Mouse (Mus musculus) embryonic stem cell, embryonic (primary cell): ENCODE measurements around the gene Inpp5b.

Experiments
- CTCF ChIA-PET, 4 experiments: fragments of 300-600 bp in 2 of 4; fragments of 350-600 bp in 2 of 4; sonication (Branson Sonifier 250); formaldehyde crosslinking; loops; one replicate each; lab custom pipeline; 2022; ENCODE audit warnings: inconsistent platforms in 2 of 4; lab: Charles Lee
- POLR2A ChIA-PET, 4 experiments: fragments of 300-600 bp in 2 of 4; fragments of 350-600 bp in 2 of 4; sonication (Branson Sonifier 250); formaldehyde crosslinking; loops; one replicate each; lab custom pipeline; 2022; ENCODE audit warnings: antibody characterized with exemption in 4 of 4, inconsistent platforms in 1 of 4; lab: Charles Lee

The Inpp5b gene

DNA sequence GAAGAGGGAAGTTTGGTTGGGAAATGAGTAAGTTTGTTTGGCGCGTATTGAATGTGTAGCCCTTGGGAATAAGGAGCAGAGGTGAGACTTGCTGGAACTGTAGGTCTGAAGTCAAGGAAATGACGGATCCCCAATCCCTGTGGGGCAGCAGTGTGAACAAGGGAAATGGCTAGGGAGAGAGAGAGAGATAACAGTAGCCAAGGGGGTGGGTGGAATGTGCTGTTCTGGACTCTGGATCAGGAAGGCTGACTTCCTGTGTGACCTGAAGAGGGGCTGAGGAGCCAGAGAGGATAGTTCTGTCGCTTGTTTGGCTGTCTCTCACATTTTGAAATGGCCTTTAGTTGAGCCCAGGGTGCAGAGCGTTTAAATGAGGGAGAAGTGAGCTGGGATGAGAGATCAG is 66.9 kb downstream of the Inpp5b start:
- POLR2A ChIA-PET: interaction anchor here in 3 of 4 experiments (0.5 to 1.6 kb wide), 6 partner anchors 13 to 62 kb away, joined by 3 to 5 read pairs (median 3); no protein-coding TSS in a partner anchor
- CTCF ChIA-PET: interaction anchor here in 2 of 4 experiments (0.6 to 1.9 kb wide), 2 partner anchors 39 to 1776 kb away, joined by 3 to 6 read pairs; no protein-coding TSS in a partner anchor

DNA sequence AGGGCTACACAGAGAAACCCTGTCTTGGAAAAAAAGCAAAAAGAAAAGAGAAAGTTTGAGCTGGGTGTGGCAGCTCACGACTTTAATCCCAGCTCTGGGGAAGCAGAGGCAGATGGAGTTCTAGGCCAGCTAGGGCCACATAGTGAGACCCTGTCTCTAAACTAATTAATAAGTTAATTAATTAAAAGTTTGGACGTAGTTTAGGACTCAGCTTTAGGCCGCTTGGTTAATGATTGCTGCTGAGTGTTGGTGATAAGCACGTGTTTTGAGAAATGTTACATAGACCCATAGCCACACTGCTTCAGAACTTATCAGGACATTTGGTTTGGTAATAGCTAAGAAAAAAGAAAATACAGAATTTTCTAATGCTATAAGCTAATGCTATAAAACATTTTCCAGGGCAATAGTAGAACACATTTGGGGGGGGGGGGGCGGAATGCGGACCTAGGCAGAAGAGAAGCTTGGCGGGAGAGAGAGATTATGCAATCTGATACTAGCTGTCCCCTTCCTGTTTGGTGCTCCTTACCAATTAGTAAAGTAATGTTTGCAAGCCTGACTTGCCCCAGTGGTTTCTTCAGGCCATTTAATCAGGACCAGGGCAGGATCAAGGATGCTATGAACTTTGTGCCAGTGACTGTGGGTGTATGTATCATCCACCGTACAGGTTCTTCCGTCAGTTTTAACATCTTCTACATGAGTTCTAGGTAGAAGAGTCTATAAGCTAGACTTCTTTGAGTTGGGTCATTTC is 67.7 kb downstream of the Inpp5b start:
- CTCF ChIA-PET: interaction anchor here (0.6 to 1.9 kb wide), 11 partner anchors 9 to 1775 kb away, joined by 3 to 8 read pairs (median 3); no protein-coding TSS in a partner anchor
- POLR2A ChIA-PET: interaction anchor here in 3 of 4 experiments (0.5 to 1.8 kb wide), 11 partner anchors 10 to 109 kb away, joined by 3 to 7 read pairs (median 3); partner anchors contain the start of gene Fhl3 (in 1 of the 3)

DNA sequence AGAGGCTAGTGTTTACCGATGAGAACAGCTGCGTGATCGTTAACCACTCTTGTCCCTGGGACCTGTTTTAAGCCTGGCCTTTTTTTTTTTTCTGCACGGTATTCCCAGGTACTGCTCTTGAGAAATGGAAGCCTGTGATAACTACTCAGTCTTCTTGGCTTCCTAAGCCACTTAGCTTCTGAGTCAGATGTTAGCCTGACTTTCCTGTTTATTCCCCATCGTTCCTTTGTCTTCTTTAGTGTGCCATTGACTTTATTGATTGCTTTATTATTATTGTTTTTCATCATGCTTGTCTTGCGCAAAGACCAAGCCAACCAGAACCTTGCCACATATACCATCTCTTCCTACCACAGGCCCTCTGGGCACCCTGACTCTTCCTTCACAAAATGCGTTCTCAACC is 68.4 kb downstream of the Inpp5b start:
- ChIA-PET CTCF (interaction anchor here (0.6 to 1.9 kb wide), 9 partner anchors 10 to 1407 kb away, joined by 3 to 8 read pairs (median 3); no protein-coding TSS in a partner anchor), POLR2A (interaction anchor here in 2 of 4 experiments (0.8 to 3.6 kb wide), 7 partner anchors 7 to 110 kb away, joined by 3 to 22 read pairs (median 4); partner anchors contain the start of genes Fhl3 (in 1 of the 2) and Mtf1 (in 1 of the 2))

DNA sequence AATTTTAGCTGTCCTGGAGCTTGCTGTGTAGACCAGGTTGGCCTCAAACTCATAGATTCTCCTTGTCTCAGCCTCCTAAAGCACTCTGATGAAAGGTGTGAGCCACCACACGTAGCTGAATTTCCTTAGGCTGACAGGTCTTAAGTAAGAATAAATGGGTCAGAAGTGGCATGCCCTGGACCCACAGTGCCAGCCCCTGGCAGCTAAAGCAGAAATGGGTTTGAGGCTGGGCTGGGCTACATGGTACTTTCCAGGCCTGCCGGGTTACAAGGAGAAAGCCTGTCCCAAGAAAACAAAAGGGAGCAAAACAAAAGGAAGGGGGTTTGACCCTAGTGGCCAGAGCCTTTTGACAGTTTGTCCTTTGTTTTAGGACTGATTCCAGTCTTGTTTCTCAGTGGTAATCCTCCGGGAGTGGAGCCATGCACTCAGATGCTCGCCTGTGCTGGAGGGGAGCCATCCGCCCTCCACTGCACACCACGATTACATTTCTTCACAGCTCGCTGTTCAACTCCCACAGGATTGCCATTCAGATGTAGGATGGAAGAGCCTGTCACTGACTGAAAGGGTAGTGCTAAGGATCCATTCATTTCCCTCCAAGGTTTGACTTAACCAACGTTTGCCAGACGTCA is 69.8 kb downstream of the Inpp5b start:
- ChIA-PET CTCF (interaction anchor here in 3 of 4 experiments (0.6 to 2.8 kb wide), 5 partner anchors 9 to 116 kb away, joined by 3 to 9 read pairs (median 4); partner anchors contain the start of gene Mtf1 (in 1 of the 3)), POLR2A (interaction anchor here in 2 of 4 experiments (1.4 to 3.6 kb wide), 3 partner anchors 9 to 20 kb away, joined by 4 to 22 read pairs (median 6); partner anchors contain the start of gene Mtf1 (in 2 of the 2))

DNA sequence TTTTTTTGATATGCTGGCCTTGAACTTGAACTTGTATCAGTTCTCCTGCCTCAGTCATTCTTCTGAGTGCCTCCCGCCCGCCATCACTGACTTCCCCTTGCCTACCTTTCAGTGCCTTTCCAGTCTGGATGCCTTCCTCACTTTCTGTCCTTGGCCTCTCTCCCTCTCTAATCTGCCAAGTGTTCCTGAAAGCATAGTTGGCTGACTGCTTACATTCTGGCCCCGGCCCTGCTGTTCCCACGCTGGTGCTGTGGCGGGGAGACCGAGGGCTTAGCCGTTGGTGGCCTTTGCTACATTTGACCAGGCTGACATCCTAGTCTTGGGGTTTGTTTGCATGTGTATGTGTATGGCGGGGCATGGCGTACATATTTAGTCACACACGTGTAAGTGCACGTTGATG is 74.3 kb downstream of the Inpp5b start:
- ChIA-PET POLR2A (interaction anchor here in 2 of 4 experiments (0.5 to 1.5 kb wide), 3 partner anchors 11 to 283 kb away, joined by 3 to 4 read pairs (median 3); no protein-coding TSS in a partner anchor), CTCF (interaction anchor here in 2 of 4 experiments (1.3 to 1.8 kb wide), 3 partner anchors 14 to 32 kb away, joined by 3 to 13 read pairs (median 4); partner anchors contain the start of gene Mtf1 (in 1 of the 2))

DNA sequence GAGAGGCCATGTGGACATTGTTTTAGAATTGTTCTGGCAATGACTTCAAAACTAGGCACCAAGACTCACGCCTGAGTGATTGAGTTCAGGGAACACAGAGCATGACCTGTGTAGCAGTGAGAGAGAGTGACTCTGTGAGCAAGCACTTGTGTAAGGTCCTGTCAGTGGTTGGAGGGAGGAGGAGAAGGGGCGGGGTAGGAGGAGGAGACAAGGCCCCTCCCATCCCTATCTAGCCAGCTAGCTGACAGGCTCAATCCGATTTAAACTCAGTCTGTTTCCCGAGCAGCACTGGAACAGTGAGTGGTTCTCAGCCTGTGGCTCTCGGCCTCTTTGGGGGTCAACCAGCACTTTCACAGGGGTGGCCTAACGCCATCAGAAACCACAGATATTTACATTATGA is 76.2 kb downstream of the Inpp5b start:
- POLR2A ChIA-PET: interaction anchor here in 2 of 4 experiments (0.7 to 1.6 kb wide), 7 partner anchors 13 to 831 kb away, joined by 3 to 11 read pairs (median 5); partner anchors contain the start of gene Mtf1 (in 1 of the 2)
- CTCF ChIA-PET: interaction anchor here in 3 of 4 experiments (0.6 to 1.6 kb wide), 4 partner anchors 16 to 333 kb away, joined by 3 to 4 read pairs (median 3); partner anchors contain the start of genes Mtf1 (in 1 of the 3) and Yrdc (in 1 of the 3)

DNA sequence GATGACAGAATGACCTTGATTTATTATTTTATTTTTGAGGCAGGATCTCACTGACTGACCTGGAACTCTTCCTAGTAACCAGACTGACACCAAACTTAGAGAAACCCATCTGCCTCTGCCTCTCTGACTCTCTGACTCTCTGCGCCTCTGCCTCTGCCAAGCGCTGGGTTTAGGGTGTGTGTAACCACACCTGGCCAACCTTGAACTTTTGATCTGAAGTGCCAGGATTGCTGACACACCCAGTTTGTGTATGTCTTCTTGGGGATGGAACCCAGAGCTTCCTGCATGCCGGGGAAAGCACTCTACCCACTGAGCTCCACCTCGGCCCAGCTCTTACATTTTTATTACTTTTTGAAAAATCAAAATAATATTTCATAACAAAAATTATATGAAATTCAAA is 77.2 kb downstream of the Inpp5b start:
- CTCF ChIA-PET: interaction anchor here in 2 of 4 experiments (0.7 to 1.6 kb wide), 3 partner anchors 17 to 155 kb away, joined by 3 to 4 read pairs (median 3); partner anchors contain the start of gene Mtf1 (in 1 of the 2)

DNA sequence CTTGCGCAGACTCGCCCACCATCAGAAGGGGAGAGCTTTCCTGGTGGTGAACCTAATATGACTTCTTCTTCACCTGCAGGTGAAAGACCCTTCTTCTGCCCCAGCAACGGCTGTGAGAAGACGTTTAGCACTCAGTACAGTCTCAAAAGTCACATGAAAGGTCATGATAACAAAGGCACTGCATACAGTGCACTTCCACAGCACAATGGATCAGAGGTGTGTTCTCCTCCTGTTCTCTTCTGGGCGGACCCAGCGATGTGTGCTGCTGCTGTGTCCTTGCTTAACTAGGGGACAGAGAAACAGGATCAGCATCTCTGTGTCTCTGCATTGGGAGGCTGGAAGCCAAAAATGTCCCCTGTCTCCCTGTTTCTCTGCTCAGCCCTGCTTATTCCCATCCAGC is 83.3 kb downstream of the Inpp5b start:
- POLR2A ChIA-PET: interaction anchor here (0.6 to 3.4 kb wide), 21 partner anchors 7 to 168 kb away, joined by 3 to 24 read pairs (median 5); partner anchors contain the start of gene Mtf1 (in 2 of the 4)
- CTCF ChIA-PET: interaction anchor here in 3 of 4 experiments (0.9 to 1.8 kb wide), 5 partner anchors 16 to 111 kb away, joined by 3 to 8 read pairs (median 4); no protein-coding TSS in a partner anchor

More for the DNA sequence above, 77.2 kb downstream of the Inpp5b start:
- POLR2A ChIA-PET: interaction anchor here in 2 of 4 experiments (0.7 to 1.4 kb wide), 7 partner anchors 11 to 118 kb away, joined by 3 to 10 read pairs (median 3); partner anchors contain the start of genes 9930104L06Rik (in 1 of the 2) and Mtf1 (in 1 of the 2)

DNA sequence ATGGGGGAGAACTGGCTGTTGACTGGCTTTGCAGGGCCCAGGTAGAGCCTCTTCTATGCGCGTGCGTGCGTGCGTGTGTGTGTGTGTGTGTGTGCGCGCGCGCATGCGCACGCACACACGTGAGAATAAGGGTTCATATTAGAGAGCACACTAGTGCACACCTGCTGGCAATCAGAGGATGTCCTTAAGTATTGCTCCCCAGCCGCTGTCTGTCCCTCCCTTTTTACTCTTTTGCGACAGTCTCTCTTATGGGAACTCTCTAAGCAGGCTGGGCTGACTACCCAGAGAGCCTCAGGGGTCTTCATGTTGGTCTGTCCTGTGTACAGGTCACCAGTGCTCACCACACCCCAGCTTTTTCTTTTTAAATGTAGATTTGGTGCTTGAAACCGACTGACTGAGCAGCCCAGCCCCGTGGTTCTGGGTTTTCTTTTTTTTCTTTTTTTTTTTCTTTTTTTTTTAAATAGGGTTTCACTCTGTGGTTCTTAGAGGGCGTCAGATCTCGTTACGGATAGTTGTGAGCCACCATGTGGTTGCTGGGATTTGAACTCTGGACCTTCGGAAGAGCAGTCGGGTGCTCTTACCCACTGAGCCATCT is 83.8 kb downstream of the Inpp5b start:
- CTCF ChIA-PET: interaction anchor here in 3 of 4 experiments (0.9 to 1.8 kb wide), 5 partner anchors 16 to 111 kb away, joined by 3 to 8 read pairs (median 4); no protein-coding TSS in a partner anchor
- POLR2A ChIA-PET: interaction anchor here (0.6 to 2.1 kb wide), 18 partner anchors 9 to 168 kb away, joined by 3 to 14 read pairs (median 4); partner anchors contain the start of gene Mtf1 (in 2 of the 4)

DNA sequence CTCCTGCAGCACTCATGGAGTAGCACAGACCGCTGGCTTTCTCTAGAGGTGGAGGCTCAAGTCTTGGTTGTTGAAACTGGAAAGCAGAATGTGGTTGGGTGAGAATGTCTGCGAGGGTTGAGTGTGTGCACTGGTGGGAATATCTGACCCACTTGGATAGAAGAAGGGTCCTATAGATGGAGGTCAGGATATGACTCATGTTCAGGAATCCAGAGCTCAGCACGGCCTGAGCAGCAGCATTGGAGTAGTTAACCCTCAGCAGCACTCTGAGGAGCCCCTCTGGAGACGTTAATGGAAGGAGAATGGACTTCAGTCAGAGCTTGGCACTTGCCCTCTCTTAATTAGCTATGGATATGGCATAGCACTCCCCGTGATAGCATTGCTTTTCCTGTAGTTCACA is 88.0 kb downstream of the Inpp5b start:
- ChIA-PET POLR2A (interaction anchor here in 2 of 4 experiments (0.7 to 3.4 kb wide), 8 partner anchors 8 to 183 kb away, joined by 3 to 17 read pairs (median 4); partner anchors contain the start of genes Maneal (in 1 of the 2) and Mtf1 (in 1 of the 2)), CTCF (interaction anchor here in 1 of 4 experiments (1.5 kb wide), 1 partner anchor 15 kb away, joined by 4 read pairs; no protein-coding TSS in a partner anchor)

DNA sequence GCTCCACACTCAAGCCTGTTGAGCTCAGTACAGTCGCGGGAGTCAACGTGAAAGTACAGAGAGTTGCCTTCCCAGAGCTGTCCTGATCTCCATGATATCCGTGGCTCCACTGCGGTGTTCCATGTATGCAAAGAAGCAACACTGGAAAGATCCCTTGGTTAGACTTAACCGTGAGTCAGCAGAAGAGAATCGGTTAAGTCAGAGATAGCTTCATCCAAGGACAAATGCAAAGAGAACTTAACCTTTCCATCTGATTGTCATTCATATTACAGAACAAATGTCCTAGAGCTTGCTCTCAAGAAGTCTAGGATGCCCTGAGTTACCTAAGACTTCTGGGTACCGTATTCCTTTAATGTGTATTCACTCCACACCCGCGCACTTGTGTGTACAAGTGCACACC is 91.1 kb downstream of the Inpp5b start:
- ChIA-PET POLR2A (interaction anchor here (0.6 to 3.4 kb wide), 34 partner anchors 9 to 1427 kb away, joined by 3 to 24 read pairs (median 4); partner anchors contain the start of genes 1110065P20Rik (in 1 of the 4), Fhl3 (in 1 of the 4), Mtf1 (in 1 of the 4) and Pou3f1 (in 1 of the 4)), CTCF (interaction anchor here (0.6 to 3.0 kb wide), 17 partner anchors 8 to 1618 kb away, joined by 3 to 17 read pairs (median 4); partner anchors contain the start of gene Mtf1 (in 2 of the 4))

DNA sequence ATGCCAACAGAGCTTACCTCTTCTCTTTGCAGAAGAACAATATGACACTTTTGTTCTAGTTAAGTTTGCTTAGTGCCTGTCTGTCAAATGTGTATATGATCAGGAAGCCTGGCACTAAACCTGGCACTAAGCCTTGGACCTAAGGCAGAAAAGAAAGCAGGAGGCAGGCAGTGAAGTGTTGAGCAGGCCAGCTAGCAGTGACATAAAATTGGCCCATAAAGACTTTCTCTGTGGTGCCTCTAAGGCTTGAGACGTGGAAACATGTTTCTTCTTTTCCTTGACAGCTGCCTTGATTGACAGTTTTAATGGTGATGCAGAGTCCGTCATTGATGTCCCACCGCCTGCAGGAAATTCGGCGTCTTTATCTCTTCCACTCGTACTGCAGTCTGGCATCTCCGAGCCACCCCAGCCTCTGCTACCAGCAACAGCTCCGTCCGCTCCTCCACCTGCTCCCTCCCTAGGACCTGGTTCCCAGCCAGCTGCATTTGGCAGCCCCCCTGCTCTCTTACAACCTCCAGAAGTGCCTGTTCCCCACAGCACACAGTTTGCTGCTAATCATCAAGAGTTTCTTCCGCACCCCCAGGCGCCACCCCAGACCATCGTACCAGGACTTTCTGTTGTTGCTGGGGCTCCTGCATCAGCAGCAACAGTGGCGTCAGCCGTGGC is 96.5 kb downstream of the Inpp5b start:
- ChIA-PET POLR2A (interaction anchor here in 2 of 4 experiments (1.1 to 1.2 kb wide), 3 partner anchors 8 to 36 kb away, joined by 3 to 4 read pairs (median 3); partner anchors contain the start of gene Mtf1 (in 1 of the 2)), CTCF (interaction anchor here in 1 of 4 experiments (1.3 kb wide), 1 partner anchor 10 kb away, joined by 6 read pairs; no protein-coding TSS in a partner anchor)

DNA sequence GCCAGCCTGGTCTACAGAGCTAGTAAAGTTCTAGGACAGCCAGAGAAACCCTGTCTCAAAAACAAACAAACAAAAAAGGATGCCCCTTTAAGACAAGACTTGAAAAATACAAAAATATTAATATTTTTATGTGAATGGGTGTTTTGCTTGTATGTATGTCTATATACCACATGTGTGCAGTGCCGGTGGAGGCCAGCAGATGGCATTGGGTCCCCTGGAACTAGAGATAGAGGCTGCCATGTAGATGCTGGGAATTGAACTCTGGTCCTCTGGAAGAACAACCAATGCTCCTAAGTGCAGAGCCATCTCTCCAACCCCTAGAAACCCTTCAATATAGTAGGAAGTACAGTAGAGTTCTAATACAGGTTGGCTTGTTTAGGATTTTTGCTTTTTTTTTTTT is 99.3 kb downstream of the Inpp5b start:
- CTCF ChIA-PET: interaction anchor here in 3 of 4 experiments (0.6 to 1.9 kb wide), 10 partner anchors 8 to 126 kb away, joined by 3 to 13 read pairs (median 5); partner anchors contain the start of gene Mtf1 (in 1 of the 3)
- POLR2A ChIA-PET: interaction anchor here in 2 of 4 experiments (0.5 to 3.4 kb wide), 7 partner anchors 9 to 1125 kb away, joined by 3 to 20 read pairs (median 5); partner anchors contain the start of gene Mtf1 (in 1 of the 2)

DNA sequence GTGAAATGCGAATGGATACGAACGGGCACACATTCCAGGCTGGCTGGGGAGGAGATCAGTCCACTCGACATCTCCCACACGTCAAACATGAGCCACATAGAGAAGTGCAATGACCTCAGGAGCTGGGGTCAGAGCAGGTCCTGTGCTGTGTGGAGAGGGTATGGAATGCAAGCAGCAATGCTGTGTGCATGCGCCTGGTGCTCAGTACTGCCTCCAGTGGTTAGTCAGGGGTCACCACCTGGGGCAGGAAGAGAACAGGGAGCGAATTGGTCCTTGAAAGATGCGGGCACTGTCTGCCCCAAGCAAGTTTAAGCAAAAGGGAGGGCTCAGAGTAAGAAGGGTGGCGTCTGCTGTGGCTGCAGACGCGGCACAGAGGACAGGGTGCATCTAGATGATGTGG is 101.8 kb downstream of the Inpp5b start:
- CTCF ChIA-PET: interaction anchor here (0.7 to 4.6 kb wide), 14 partner anchors 11 to 143 kb away, joined by 3 to 24 read pairs (median 4); partner anchors contain the start of genes Mtf1 (in 2 of the 4) and Fhl3 (in 1 of the 4)
- POLR2A ChIA-PET: interaction anchor here in 2 of 4 experiments (0.8 to 3.4 kb wide), 8 partner anchors 11 to 86 kb away, joined by 3 to 20 read pairs (median 6); partner anchors contain the start of gene Mtf1 (in 2 of the 2)

DNA sequence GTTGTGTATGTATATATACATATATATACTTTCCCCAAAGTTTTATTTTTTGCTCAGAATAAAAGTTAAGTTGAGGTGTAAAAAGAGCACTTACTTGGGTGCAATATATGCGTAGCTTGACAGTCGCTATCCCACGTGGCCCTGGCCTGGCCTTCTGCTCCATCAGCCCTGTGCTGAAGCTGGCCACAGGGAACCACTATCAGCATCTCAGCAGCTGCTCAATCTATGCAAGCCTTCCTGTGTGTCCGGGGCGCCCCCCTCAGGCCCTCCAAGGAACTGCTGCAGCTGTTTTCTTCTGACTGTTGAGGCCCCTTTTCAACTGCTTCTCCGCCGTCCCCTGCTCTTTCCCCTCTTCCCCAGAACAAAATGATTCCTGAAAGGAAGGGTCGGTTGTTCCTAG is 105.9 kb downstream of the Inpp5b start:
- ChIA-PET POLR2A (interaction anchor here (0.6 to 4.3 kb wide), 25 partner anchors 8 to 154 kb away, joined by 3 to 32 read pairs (median 4); partner anchors contain the start of genes Mtf1 (in 3 of the 4), Fhl3 (in 1 of the 4) and Utp11 (in 1 of the 4)), CTCF (interaction anchor here (0.5 to 3.3 kb wide), 50 partner anchors 8 to 1709 kb away, joined by 3 to 24 read pairs (median 4); partner anchors contain the start of genes Mtf1 (in 4 of the 4), Maneal (in 2 of the 4), Sf3a3 (in 2 of the 4) and Clspn (in 1 of the 4))
